Mouse (Mus musculus): ENCODE measurements around the gene Tet3. TPM values are rescaled to one million over a fixed set of nuclear protein-coding genes. Genes with fewer than 3 reads are reported as not detected.

Gene Tet3
- total and polyA plus RNA-seq, 2 experiments from 2014 or later, result 27.7 to 49.4 TPM

GRCm38 (mm10) chr6:83435174-83435573 is 23.7 kb downstream of the Tet3 start:
- peak overlapping the region; percentile 21; the same call in 1 of the 2 replicates for H3K27ac ChIP-seq (ENCODE audit: low read depth, low read length)
- WGBS, result 17% methylated on average over 5 of the region's 5 CpGs
- TF ChIP-seq CTCF (IDR thresholded peaks at IDR 0.05; ENCODE audit: low read depth), result no peak
- H3K27me3 ChIP-seq (ENCODE audit: insufficient read depth, low read length), result no peaks in the 10 kb centered on the region
- H3K9ac ChIP-seq, result no peak overlapping the region
- ATAC-seq (no peak), DNase-seq (no peak)
- H3K36me3 ChIP-seq (ENCODE audit: insufficient read depth), result peaks cover 27% of the 10 kb centered on the region; the same call in 1 of the 2 replicates
- H3K4me3 ChIP-seq (ENCODE audit: low read depth, low read length), result no peak overlapping the region
- peaks cover 28% of the 10 kb centered on the region for H3K4me1 ChIP-seq (ENCODE audit: insufficient read depth)
- H3K9me3 ChIP-seq (ENCODE audit: low read length), result no peaks in the 10 kb centered on the region
- no peak overlapping the region for H3K4me2 ChIP-seq (ENCODE audit: low read depth)

DNA sequence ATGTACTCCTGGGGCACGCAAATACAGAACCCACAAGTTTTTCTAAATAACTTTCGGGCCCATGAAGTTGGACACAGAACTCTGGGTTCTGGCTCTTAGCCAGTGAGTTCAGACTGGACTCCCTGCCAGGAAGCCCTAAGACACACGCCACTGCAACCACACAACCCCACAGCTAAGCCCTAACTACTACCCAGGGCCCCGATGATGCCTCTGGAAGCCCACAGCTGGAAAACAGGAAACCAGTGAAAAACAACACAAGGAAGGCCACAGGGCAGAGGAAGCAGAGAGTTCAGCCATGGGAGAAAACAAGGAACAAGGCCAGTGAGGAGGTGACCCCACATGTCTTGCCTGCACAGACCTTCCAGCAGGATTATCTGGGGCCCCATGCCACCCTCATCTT is 25.3 kb downstream of the Tet3 start:
- Histone ChIP-seq H3K4me1 (ENCODE audit: insufficient read depth) (peaks cover 16% of the 10 kb centered on the region), H3K27me3 (ENCODE audit: insufficient read depth, low read length) (no peaks in the 10 kb centered on the region), H3K9ac (no peak overlapping the region), H3K4me3 (ENCODE audit: low read depth, low read length) (no peak overlapping the region), H3K27ac (ENCODE audit: low read depth, low read length) (no peak overlapping the region), H3K36me3 (ENCODE audit: insufficient read depth) (peaks cover 22% of the 10 kb centered on the region; the same call in 1 of the 2 replicates), H3K9me3 (ENCODE audit: low read length) (no peaks in the 10 kb centered on the region), H3K4me2 (ENCODE audit: low read depth) (no peak overlapping the region)
- no peak for TF ChIP-seq CTCF (IDR thresholded peaks at IDR 0.05; ENCODE audit: low read depth)
- DNase-seq, result no peak
- no peak for ATAC-seq
- 76% methylated on average over 4 of the region's 4 CpGs for WGBS

DNA sequence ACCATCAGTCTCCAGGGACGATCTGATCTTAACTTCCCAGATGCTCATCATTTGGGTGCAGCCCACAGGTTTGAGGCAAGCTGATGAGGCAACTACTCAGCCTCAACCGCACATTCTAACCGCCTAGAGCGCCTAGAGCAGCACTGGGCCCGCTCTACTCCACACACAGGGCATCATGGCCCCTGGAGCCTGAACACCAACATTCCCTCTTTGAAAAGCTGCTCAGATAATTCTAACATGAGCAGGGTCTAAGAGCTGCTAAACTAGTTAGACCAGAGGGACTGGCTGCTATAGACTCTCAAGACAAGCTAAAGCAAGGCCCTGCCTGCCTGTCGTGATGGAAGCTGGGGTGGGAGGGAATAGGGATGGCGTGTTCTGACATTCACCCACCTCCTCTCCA is 25.9 kb downstream of the Tet3 start:
- 79% methylated on average over 7 of the region's 7 CpGs for WGBS
- Histone ChIP-seq H3K36me3 (ENCODE audit: insufficient read depth) (peaks cover 16% of the 10 kb centered on the region; the same call in 1 of the 2 replicates), H3K4me2 (ENCODE audit: low read depth) (no peak overlapping the region), H3K27me3 (ENCODE audit: insufficient read depth, low read length) (no peaks in the 10 kb centered on the region), H3K4me3 (ENCODE audit: low read depth, low read length) (no peak overlapping the region), H3K9me3 (ENCODE audit: low read length) (no peaks in the 10 kb centered on the region), H3K27ac (ENCODE audit: low read depth, low read length) (no peak overlapping the region), H3K9ac (no peak overlapping the region), H3K4me1 (ENCODE audit: insufficient read depth) (peaks cover 18% of the 10 kb centered on the region)
- no peak for TF ChIP-seq CTCF (IDR thresholded peaks at IDR 0.05; ENCODE audit: low read depth)
- DNase-seq (no peak), ATAC-seq (no peak)

- no peaks in the 10 kb centered on the region for H3K9me3 ChIP-seq (ENCODE audit: low read length)
- H3K27me3 ChIP-seq (ENCODE audit: insufficient read depth, low read length), result no peaks in the 10 kb centered on the region
- peak; percentile 61 for ATAC-seq
- peaks cover 16% of the 10 kb centered on the region for H3K4me1 ChIP-seq (ENCODE audit: insufficient read depth)
- no peak overlapping the region for H3K4me3 ChIP-seq (ENCODE audit: low read depth, low read length)
- WGBS, result 28% methylated on average over 5 of the region's 5 CpGs
- H3K9ac ChIP-seq, result no peak overlapping the region; the same call in 1 of the 2 replicates
- H3K36me3 ChIP-seq (ENCODE audit: insufficient read depth), result peaks cover 16% of the 10 kb centered on the region; the same call in 1 of the 2 replicates
- TF ChIP-seq CTCF (IDR thresholded peaks at IDR 0.05; ENCODE audit: low read depth), result no peak
- peak overlapping the region; percentile 66 for H3K27ac ChIP-seq (ENCODE audit: low read depth, low read length)
- no peak overlapping the region for H3K4me2 ChIP-seq (ENCODE audit: low read depth)
- DNase-seq, result peak; percentile 70
Observed at GRCm38 (mm10) chr6:83427968-83428731, 30.7 kb downstream of the Tet3 start.

DNA sequence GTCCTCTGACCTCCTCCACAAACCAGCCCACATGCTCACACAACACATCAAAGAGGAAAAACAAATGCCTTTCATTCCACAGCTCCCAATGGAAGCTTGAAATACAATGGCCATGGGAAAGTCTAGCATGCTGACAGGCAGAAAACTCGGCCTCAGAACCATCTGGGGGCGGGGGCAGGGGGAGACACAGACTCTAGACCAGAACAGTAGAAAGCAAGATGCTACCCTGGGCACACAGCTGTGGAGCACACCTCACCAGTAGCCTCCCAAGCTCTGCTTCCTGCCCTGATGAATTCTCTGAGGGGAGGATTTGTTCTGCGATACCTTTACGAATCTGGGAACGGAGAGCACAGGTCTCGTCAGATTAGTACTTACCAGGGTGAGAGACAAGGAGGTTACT is 31.4 kb downstream of the Tet3 start:
- Histone ChIP-seq H3K36me3 (ENCODE audit: insufficient read depth) (peaks cover 10% of the 10 kb centered on the region; the same call in 1 of the 2 replicates), H3K4me2 (ENCODE audit: low read depth) (no peak overlapping the region), H3K9me3 (ENCODE audit: low read length) (no peaks in the 10 kb centered on the region), H3K27ac (ENCODE audit: low read depth, low read length) (peak overlapping the region; percentile 66), H3K4me3 (ENCODE audit: low read depth, low read length) (no peak overlapping the region), H3K9ac (no peak overlapping the region; the same call in 1 of the 2 replicates), H3K27me3 (ENCODE audit: insufficient read depth, low read length) (no peaks in the 10 kb centered on the region), H3K4me1 (ENCODE audit: insufficient read depth) (peaks cover 16% of the 10 kb centered on the region)
- TF ChIP-seq CTCF (IDR thresholded peaks at IDR 0.05; ENCODE audit: low read depth), result no peak
- no peak for DNase-seq
- WGBS, result 36% methylated on average over 6 of the region's 6 CpGs
- ATAC-seq, result peak; percentile 11; the same call in 1 of the 2 replicates

- Histone ChIP-seq H3K9ac (no peak overlapping the region), H3K4me3 (ENCODE audit: low read depth, low read length) (no peak overlapping the region), H3K27me3 (ENCODE audit: insufficient read depth, low read length) (no peaks in the 10 kb centered on the region), H3K4me1 (ENCODE audit: insufficient read depth) (peaks cover 16% of the 10 kb centered on the region), H3K4me2 (ENCODE audit: low read depth) (no peak overlapping the region), H3K9me3 (ENCODE audit: low read length) (no peaks in the 10 kb centered on the region), H3K27ac (ENCODE audit: low read depth, low read length) (no peak overlapping the region), H3K36me3 (ENCODE audit: insufficient read depth) (0 out of 2 replicates have a peak, but pooled peaks cover 7% of the 10 kb centered on the region)
- ATAC-seq, result no peak
- 84% methylated on average over 3 of the region's 3 CpGs for WGBS
- DNase-seq, result no peak
- TF ChIP-seq CTCF (IDR thresholded peaks at IDR 0.05; ENCODE audit: low read depth), result no peak
Observed at GRCm38 (mm10) chr6:83426576-83426975, 32.3 kb downstream of the Tet3 start.

GRCm38 (mm10) chr6:83424053-83424404 is 34.9 kb downstream of the Tet3 start:
- Histone ChIP-seq H3K27me3 (ENCODE audit: insufficient read depth, low read length) (no peaks in the 10 kb centered on the region), H3K4me2 (ENCODE audit: low read depth) (no peak overlapping the region), H3K36me3 (ENCODE audit: insufficient read depth) (0 out of 2 replicates have a peak, but pooled peaks cover 7% of the 10 kb centered on the region), H3K4me1 (ENCODE audit: insufficient read depth) (peaks cover 14% of the 10 kb centered on the region), H3K27ac (ENCODE audit: low read depth, low read length) (no peak overlapping the region), H3K4me3 (ENCODE audit: low read depth, low read length) (no peak overlapping the region), H3K9ac (no peak overlapping the region; the same call in 1 of the 2 replicates), H3K9me3 (ENCODE audit: low read length) (no peaks in the 10 kb centered on the region)
- ATAC-seq (no peak), DNase-seq (no peak)
- whole genome bisulfite sequencing, result 68% methylated on average over 4 of the region's 4 CpGs
- TF ChIP-seq CTCF (IDR thresholded peaks at IDR 0.05; ENCODE audit: low read depth), result no peak

All from forebrain, postnatal 0 days (tissue).